Mouse (Mus musculus): ENCODE data around the gene Pla2g2e.
"Not testable (repeated sequence)": the region's sequence is repeated elsewhere in the genome, so short reads cannot be mapped to it uniquely, and the experiment has no call there.

The Pla2g2e gene

GRCm38 (mm10) chr4:138877731-138878130 is at the start of gene Pla2g2e:
TSS of gene Pla2g2e (plus strand) at chr4:138877942.
- no peak for DNase-seq

- DNase-seq, result no peak
Measured at GRCm38 (mm10) chr4:138839806-138840205, 37.9 kb upstream of the Pla2g2e start.

GRCm38 (mm10) chr4:138840726-138841125 is 37.0 kb upstream of the Pla2g2e start:
- no peak for DNase-seq

GRCm38 (mm10) chr4:138841386-138841785 is 36.4 kb upstream of the Pla2g2e start:
- peak; percentile 21 for DNase-seq

- peak; percentile 73 for DNase-seq
Measured at GRCm38 (mm10) chr4:138851463-138851862, 26.3 kb upstream of the Pla2g2e start.

- DNase-seq, result no peak
Measured at GRCm38 (mm10) chr4:138852961-138853360, 24.8 kb upstream of the Pla2g2e start.

DNA sequence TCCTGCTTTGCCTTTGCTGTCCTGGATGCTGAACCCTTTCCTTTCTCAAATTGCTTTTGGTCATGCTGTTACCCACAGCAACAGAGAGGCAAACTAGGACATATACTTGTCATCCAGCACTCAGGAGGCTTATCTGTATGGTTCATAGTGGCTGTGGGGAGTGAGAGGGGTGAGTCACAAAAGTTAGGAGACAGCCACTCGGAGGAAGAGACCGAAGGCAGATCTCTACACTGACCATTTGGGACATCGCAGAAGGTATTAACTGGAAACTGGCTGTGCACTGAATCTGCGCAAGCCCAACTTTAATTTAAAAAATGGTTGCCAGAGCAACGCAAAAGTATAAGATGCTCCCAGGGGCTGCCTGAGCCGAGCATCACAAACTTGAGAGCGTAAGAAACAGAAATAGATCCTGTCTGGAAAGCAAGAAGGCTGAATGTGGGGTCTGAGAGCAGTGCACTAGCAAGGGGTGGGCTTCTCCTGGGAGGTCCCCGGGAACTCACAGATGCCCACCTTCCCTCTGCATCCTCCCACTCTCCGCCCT is 22.6 kb upstream of the Pla2g2e start:
- DNase-seq, result no peak

GRCm38 (mm10) chr4:138856491-138856890 is 21.3 kb upstream of the Pla2g2e start:
- peak; percentile 67 for DNase-seq

DNA sequence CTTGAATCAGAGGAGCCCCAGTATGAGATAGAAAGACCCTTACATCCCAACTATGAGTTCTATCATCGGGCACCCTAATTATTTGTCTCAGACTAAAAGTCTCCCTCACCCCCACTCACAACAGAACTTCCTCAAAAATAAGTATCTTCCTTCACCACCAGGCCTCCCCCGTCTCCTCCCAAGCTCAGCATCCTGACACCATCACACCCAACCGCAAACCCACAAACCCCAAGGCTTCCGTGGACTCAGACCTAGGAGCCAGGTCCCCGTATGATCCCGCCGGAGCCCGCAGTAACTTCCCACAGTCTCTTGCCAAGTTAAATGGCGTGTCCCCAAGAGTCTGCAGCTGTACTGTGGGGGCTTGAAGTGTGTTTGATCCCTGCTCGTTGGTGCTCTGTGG is 20.2 kb upstream of the Pla2g2e start:
- DNase-seq, result no peak

DNA sequence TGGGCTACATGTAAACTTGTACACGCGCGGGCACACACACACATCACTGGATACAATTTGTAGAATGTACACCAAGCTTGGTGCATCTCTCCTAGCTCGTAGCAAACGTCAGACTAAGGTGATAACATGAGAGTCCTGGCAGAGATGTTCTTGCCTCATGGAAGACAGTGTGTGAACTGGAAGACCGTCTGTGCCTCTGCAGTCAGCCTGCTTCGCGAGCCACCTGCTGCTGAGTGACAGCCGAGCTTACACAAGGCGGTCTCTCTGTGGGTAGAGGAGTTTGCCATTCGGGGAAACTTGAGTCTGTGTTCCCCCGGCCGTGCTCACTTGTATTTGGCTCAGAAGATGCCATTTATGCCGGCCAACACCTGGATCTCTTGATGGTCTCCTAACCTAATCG is 19.3 kb upstream of the Pla2g2e start:
- no peak for DNase-seq

DNA sequence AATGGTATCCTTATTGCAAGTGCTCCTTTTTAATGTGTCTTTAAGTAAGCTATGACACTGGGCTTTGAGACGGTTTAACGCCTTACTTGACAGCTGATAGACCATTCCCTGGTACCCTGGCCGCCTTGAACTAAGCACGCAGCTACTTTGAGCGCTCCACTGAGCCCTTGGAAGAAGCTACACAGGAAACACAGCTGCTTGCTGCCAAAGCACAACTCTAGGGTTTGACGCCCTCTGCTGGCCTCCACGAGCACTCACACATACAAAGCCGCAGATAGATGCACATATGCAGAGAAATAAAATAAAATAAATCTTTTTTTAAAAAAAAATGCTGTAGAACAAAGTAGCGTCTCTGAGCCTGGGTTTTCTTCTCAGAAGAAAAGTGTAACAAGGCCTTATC is 18.5 kb upstream of the Pla2g2e start:
- DNase-seq, result no peak

GRCm38 (mm10) chr4:138859728-138860127 is 18.0 kb upstream of the Pla2g2e start:
- DNase-seq, result peak; percentile 79

DNA sequence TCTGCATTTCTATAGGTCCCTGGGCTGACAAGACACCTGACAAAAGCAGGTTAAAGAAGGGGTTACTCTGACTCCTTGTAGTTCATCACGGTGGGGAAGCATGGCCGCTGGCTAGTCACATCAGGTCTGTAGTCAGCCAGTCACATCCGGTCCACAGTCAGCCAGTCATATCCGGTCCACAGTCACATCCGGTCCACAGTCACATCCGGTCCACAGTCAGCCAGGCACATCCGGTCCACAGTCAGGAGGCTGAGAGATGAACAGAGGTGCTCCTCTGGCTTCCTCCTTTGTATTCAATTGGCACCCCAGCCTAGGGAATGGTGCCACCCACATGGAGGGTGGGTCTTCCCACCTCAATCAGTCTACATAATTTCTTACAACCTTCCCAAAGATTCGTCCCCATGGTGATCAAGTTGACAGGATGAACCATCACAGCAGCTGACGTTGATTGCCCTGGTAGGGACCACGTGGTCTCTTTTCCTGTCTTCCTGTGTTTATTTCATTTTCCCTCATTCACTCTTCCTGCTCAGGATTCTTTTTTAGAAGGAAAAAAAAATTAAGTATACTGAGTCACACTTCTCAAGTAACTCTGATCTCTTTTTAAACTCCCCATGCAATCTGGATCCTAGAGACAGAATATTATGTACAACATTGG is 14.3 kb upstream of the Pla2g2e start, which contains the start of gene Pla2g5:
TSS of gene Pla2g5 (minus strand) at position 139 of the 655 bp plus-strand sequence.
- no peak for DNase-seq

- no peak for DNase-seq
Measured at GRCm38 (mm10) chr4:138865092-138865491, 12.7 kb upstream of the Pla2g2e start.

GRCm38 (mm10) chr4:138865991-138866390 is 11.8 kb upstream of the Pla2g2e start:
- no peak for DNase-seq

GRCm38 (mm10) chr4:138866413-138866812 is 11.3 kb upstream of the Pla2g2e start:
- peak; percentile 76 for DNase-seq

DNA sequence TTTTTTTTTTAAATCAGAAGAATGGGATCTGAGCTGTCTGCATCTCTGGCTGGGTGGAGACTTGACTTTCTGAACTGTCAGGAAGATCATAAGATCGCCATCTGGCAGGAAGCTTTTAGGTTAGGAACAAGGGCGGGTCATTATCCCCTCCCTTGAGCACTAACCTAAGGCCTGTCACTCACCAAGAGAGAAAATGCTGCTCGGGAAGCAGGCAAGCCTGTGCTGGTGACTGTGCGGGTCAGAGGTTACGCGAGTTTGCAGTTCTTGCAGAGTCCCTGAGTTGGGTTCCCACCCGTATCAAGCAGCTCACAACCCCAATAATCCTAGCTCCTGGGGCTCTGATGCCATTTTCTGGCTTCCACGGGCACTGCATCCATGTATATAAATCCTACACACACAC is 9.1 kb upstream of the Pla2g2e start:
- no peak for DNase-seq

GRCm38 (mm10) chr4:138873864-138874263 is 3.9 kb upstream of the Pla2g2e start, which contains the start of gene Gm13030:
TSS of gene Gm13030 (minus strand) at chr4:138873964.
- no peak for DNase-seq

DNA sequence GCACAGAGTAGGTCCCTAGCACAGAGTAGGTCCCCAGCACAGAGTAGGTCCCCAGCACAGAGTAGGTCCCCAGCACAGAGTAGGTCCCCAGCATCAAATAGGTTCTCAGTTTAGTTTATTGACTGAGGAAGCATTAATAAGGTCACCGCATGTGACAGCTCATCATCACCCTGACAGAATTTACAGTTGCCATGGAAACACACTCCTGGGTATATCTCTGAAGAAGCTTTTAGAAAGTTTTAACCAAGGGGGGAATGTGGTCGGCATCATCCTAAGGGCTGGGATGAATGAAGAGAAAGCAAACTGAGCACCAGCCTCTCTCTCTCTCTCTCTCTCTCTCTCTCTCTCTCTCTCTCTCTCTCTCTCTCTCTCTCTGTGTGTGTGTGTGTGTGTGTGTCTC is 2.5 kb upstream of the Pla2g2e start:
- not testable (repeated sequence) for DNase-seq

DNA sequence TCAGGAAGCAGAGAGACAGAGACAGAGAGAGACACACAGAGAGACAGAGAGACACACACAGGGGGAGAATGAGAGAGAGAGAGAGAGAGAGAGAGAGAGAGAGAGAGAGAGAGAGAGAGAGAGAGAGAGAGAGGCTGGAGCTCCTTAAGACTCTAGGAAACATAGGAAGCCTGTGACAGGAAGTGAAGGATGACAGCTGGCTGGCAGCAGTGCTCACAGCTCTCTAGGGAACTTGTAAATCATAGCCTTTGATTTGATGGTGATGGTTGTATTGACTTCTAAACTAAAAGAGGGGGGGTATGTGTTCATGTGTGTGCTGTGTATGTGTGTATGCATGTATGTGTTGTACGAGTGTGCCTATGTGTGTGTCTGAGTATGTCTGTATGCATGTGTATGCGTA is 1.8 kb upstream of the Pla2g2e start:
- no peak for DNase-seq

DNA sequence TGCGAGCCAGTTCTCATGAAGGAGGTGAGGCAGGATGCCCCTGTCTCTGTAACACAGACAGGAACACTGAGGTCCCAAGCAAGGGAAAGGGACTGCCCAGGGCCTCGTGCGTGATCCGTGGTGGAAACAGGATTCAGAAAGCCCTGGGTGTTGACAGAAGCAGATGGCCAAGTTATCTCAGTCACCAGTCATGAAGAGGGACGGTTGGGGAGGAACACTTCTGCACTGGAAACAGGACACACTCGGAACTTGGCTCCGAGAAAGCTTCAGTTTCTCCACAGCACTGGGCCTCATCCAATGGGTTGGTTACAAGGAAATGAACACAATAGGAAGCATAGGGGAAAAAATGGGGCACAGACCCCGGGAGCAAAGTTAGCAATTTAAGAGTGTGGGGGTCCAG is 1.0 kb downstream of the Pla2g2e start:
- no peak for DNase-seq

- DNase-seq, result no peak
Measured at GRCm38 (mm10) chr4:138879808-138880207, 2.1 kb downstream of the Pla2g2e start.

GRCm38 (mm10) chr4:138880811-138881584 is 3.3 kb downstream of the Pla2g2e start:
- no peak for DNase-seq

DNA sequence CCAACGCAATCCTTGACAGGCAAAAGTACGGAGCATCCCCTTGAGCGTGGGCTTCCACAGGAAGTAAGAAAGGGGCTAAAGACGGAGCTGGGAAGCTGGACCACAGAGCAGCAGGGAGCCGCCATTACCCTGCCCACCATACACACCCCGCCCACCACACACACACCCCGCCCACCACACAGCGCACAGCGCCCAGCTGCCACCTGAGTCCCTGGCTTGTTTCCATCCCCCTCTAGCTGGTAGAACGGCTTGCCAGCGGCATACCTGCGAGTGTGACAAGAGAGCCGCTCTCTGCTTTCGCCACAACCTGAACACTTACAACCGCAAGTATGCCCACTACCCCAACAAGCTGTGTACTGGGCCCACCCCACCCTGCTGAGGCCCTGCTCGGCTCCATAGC is 4.4 kb downstream of the Pla2g2e start:
- DNase-seq, result no peak

Data from kidney, adult 18-20 months (tissue).